Mouse (Mus musculus): ENCODE data around the gene Rex1bd. TPM values are rescaled to one million over a fixed set of nuclear protein-coding genes. Genes with fewer than 3 reads are reported as not detected.
"Not testable (repeated sequence)": the region's sequence is repeated elsewhere in the genome, so short reads cannot be mapped to it uniquely, and the experiment has no call there.

Gene Rex1bd
- polyA plus RNA-seq, 1 experiment from 2014 or later = 126 TPM

DNA sequence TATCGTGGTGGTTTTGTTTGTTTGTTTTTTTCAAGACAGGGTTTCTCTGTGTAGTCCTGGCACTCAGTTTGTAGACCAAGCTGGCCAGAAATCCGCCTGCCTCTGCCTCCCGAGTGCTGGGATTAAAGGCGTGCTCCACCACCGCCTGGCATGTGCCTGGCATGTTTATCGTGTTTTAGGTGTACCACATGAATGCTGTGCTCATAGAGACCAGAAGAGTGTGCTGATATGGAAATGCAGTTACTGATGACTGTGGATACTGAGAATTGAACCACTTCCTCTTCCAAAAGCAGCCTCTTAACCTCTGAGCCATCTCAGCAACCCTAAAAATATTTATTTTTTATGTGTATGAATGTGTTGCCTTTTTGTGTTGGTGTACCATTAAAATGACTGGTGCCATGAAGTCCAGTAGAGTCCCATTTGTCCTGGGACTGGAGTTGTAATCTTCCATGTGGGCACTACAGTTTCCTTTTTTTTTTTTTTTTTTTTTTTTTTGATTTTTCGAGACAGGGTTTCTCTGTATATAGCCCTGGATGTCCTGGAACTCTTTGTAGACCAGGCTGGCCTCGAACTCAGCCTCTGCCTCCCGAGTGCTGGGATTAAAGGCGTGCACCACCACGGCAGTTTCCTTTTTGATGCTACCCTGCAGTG lies 5.8 kb upstream of the Rex1bd start:
- Histone ChIP-seq H3K9ac (replicated peaks; ENCODE audit: low read length) (no peak overlapping the region), H3K9me3 (replicated peaks; ENCODE audit: control insufficient read depth, low read length) (no peaks in the 10 kb centered on the region), H3K4me1 (ENCODE audit: control insufficient read depth, insufficient read depth, low read length) (peaks cover 8% of the 10 kb centered on the region), H3K27ac (replicated peaks; ENCODE audit: low read depth, low read length) (no peak overlapping the region), H3K4me3 (ENCODE audit: low read depth, low read length) (no peak overlapping the region), H3K4me2 (ENCODE audit: low read depth, low read length) (no peak overlapping the region), H3K36me3 (replicated peaks; ENCODE audit: control insufficient read depth, insufficient read depth, low read depth, low read length) (peaks cover 8% of the 10 kb centered on the region), H3K27me3 (ENCODE audit: control insufficient read depth, insufficient read depth, low read length) (no peaks in the 10 kb centered on the region)
- DNase-seq (ENCODE audit: low spot score) (no peak), ATAC-seq (replicated peaks; ENCODE audit: insufficient number of reproducible peaks, low FRiP score, low TSS enrichment, low read depth) (no peak)
- WGBS = 94% methylated on average over 11 of the region's 11 CpGs

DNA sequence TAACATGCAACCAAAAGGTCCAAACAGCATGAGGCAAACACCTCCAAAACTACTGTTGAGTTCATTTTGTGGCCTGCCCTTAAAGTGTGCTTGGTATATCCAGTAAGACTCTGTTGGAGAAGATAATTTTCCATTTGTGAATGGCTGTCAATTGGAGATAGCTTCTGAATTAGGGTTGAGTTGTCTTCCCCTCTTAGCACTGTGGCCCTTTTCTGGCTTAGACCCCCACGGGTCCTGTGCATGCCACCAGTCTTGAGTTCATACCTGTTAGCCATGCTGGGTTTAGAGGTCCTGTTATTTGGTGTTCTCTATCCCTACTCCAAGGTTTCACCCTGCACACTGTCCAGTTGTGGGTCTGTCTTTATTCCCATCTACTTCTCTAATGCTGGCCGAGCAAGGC lies 5.2 kb upstream of the Rex1bd start:
- DNase-seq (ENCODE audit: low spot score) = no peak
- H3K4me3 ChIP-seq (ENCODE audit: low read depth, low read length) = no peak overlapping the region
- no peaks in the 10 kb centered on the region for H3K9me3 ChIP-seq (replicated peaks; ENCODE audit: control insufficient read depth, low read length)
- peaks cover 8% of the 10 kb centered on the region for H3K36me3 ChIP-seq (replicated peaks; ENCODE audit: control insufficient read depth, insufficient read depth, low read depth, low read length)
- no peak overlapping the region for H3K4me2 ChIP-seq (ENCODE audit: low read depth, low read length)
- H3K27me3 ChIP-seq (ENCODE audit: control insufficient read depth, insufficient read depth, low read length) = no peaks in the 10 kb centered on the region
- no peak overlapping the region for H3K27ac ChIP-seq (replicated peaks; ENCODE audit: low read depth, low read length)
- peaks cover 8% of the 10 kb centered on the region for H3K4me1 ChIP-seq (ENCODE audit: control insufficient read depth, insufficient read depth, low read length)
- no peak for ATAC-seq (replicated peaks; ENCODE audit: insufficient number of reproducible peaks, low FRiP score, low TSS enrichment, low read depth)
- 97% methylated on average over 2 of the region's 2 CpGs for WGBS
- no peak overlapping the region for H3K9ac ChIP-seq (replicated peaks; ENCODE audit: low read length)

DNA sequence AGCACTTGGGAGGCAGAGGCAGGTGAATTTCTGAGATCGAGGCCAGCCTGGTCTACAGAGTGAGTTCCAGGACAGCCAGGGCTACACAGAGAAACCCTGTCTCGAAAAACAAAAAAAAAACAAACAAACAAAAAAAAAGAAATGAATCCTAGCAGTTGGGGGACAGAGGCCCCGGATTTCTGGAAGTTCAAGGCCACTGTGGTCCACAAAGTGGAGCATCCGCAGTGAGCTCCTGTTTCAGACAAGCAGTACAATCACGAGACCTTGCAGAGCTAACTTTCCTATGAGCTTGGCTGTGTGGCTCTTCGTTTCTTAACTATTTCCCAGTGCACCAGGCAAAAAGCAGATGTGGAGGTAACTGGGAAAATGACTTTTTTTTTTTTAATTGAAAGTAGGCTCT lies 4.6 kb upstream of the Rex1bd start:
- H3K9me3 ChIP-seq (replicated peaks; ENCODE audit: control insufficient read depth, low read length); H3K27me3 ChIP-seq (ENCODE audit: control insufficient read depth, insufficient read depth, low read length); ATAC-seq (replicated peaks; ENCODE audit: insufficient number of reproducible peaks, low FRiP score, low TSS enrichment, low read depth); H3K36me3 ChIP-seq (replicated peaks; ENCODE audit: control insufficient read depth, insufficient read depth, low read depth, low read length); H3K4me1 ChIP-seq (ENCODE audit: control insufficient read depth, insufficient read depth, low read length); H3K27ac ChIP-seq (replicated peaks; ENCODE audit: low read depth, low read length); DNase-seq (ENCODE audit: low spot score): not testable (repeated sequence)
- 84% methylated on average over 6 of the region's 6 CpGs for WGBS
- Histone ChIP-seq H3K4me2 (ENCODE audit: low read depth, low read length) (peak overlapping the region; percentile 32), H3K9ac (replicated peaks; ENCODE audit: low read length) (peak overlapping the region; percentile 99; the same call in 1 of the 2 replicates), H3K4me3 (ENCODE audit: low read depth, low read length) (peak overlapping the region; percentile 99)

DNA sequence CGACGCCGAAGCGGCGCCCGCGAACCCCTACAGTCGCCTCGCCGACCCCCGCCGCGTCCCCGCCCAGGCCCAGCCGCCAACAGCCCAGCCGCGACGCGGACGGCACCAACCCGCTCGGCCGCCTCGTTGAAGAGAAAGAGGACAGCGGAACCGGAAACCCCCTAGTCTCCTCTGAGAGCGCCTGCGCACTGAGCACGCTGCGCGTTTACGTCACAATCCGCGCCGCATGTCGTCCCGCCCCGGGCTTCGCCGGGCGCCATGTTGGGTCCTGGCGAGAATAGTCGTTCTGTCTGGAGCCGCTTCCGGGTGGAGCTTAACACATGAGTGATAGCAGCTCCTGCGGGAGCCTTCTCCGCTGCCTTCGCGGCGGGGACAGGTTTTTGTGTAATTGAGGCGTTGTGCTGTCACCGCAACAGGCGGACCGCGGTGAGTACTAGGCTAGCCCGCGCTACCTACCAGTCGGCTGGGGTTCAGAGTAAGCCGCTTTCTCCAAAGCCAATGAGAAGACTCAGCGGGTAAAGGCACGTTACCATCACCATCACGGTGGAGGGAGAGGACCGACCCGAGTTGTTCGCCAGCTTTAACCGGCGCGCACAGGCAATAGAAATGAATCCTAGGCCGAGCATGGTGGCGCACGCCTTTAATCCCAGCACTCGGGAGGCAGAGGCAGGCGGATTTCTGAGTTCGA lies 3.8 kb upstream of the Rex1bd start, which contains the start of gene Uba52:
Gene Uba52 (minus strand): TSS at position 574 of the 688 bp plus-strand sequence.
- H3K9me3 ChIP-seq (replicated peaks; ENCODE audit: control insufficient read depth, low read length) = no peaks in the 10 kb centered on the region
- peaks cover 8% of the 10 kb centered on the region for H3K36me3 ChIP-seq (replicated peaks; ENCODE audit: control insufficient read depth, insufficient read depth, low read depth, low read length)
- ATAC-seq (replicated peaks; ENCODE audit: insufficient number of reproducible peaks, low FRiP score, low TSS enrichment, low read depth) (peak; percentile 67), DNase-seq (ENCODE audit: low spot score) (peak; percentile 100)
- H3K27ac ChIP-seq (replicated peaks; ENCODE audit: low read depth, low read length) = peak within 1 kb of the TSS; percentile 90
- H3K9ac ChIP-seq (replicated peaks; ENCODE audit: low read length) = peak within 1 kb of the TSS; percentile 99
- under 1% methylated on average over 72 of the region's 74 CpGs for WGBS
- H3K27me3 ChIP-seq (ENCODE audit: control insufficient read depth, insufficient read depth, low read length) = no peaks in the 10 kb centered on the region
- peak within 1 kb of the TSS; percentile 97 for H3K4me2 ChIP-seq (ENCODE audit: low read depth, low read length)
- peak within 1 kb of the TSS; percentile 99 for H3K4me3 ChIP-seq (ENCODE audit: low read depth, low read length)
- H3K4me1 ChIP-seq (ENCODE audit: control insufficient read depth, insufficient read depth, low read length) = peaks cover 11% of the 10 kb centered on the region

DNA sequence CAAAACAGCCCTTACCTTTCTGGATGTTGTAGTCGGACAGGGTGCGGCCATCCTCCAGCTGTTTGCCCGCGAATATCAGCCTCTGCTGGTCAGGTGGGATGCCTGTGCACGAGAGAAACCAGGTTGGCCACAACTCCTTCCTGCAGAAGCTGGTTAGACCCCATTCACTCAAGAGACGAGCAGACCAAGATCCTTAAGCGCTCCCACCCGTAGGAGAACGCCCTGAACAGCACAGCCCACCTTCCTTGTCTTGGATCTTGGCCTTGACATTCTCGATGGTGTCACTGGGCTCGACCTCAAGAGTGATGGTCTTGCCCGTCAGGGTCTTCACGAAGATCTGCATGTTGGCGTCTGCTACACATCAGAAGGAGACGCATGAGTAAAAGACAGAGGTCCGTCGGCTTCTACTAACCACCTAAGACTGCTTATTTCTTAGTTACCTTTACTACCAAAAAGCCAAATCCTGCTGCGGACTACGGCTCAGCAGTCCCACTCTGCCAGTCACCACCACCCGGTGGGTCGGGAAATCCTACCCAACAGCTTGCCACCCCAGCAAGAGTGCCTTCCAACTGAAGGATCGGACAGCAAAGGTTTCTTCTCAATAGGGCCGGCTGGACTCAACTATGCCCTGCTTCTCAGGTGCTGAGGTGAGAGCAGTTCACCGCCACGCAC lies 2.9 kb upstream of the Rex1bd start:
- Histone ChIP-seq H3K4me1 (ENCODE audit: control insufficient read depth, insufficient read depth, low read length) (peaks cover 11% of the 10 kb centered on the region), H3K36me3 (replicated peaks; ENCODE audit: control insufficient read depth, insufficient read depth, low read depth, low read length) (peaks cover 8% of the 10 kb centered on the region), H3K9me3 (replicated peaks; ENCODE audit: control insufficient read depth, low read length) (no peaks in the 10 kb centered on the region), H3K4me2 (ENCODE audit: low read depth, low read length) (peak overlapping the region; percentile 97), H3K4me3 (ENCODE audit: low read depth, low read length) (peak overlapping the region; percentile 99), H3K27me3 (ENCODE audit: control insufficient read depth, insufficient read depth, low read length) (no peaks in the 10 kb centered on the region), H3K9ac (replicated peaks; ENCODE audit: low read length) (peak overlapping the region; percentile 99), H3K27ac (replicated peaks; ENCODE audit: low read depth, low read length) (peak overlapping the region; percentile 90; the same call in 1 of the 2 replicates)
- ATAC-seq (replicated peaks; ENCODE audit: insufficient number of reproducible peaks, low FRiP score, low TSS enrichment, low read depth) (no peak), DNase-seq (ENCODE audit: low spot score) (no peak)
- 11% methylated on average over 25 of the region's 25 CpGs for WGBS

DNA sequence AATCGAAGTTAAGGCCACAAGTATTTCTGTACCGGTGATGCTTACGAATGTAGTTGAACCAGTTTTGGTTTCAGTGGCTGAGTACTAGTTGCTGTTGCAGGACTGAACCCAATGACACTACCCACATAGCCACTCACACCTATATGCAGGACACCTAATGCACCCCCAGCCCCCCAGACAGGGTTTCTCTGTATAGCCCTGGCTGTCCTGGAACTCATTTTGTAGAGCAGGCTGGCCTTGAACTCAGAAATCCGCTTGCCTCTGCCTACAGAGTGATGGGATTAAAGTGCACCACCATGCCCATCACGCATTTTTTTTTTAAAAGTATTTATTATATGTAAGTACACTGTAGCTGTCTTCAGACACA lies 458 bp upstream of the Rex1bd start:
- Histone ChIP-seq H3K27ac (replicated peaks; ENCODE audit: low read depth, low read length) (peak overlapping the region; percentile 28; the same call in 1 of the 2 replicates), H3K4me2 (ENCODE audit: low read depth, low read length) (peak overlapping the region; percentile 19), H3K9me3 (replicated peaks; ENCODE audit: control insufficient read depth, low read length) (no peaks in the 10 kb centered on the region), H3K36me3 (replicated peaks; ENCODE audit: control insufficient read depth, insufficient read depth, low read depth, low read length) (peaks cover 6% of the 10 kb centered on the region), H3K27me3 (ENCODE audit: control insufficient read depth, insufficient read depth, low read length) (peaks cover 10% of the 10 kb centered on the region), H3K4me1 (ENCODE audit: control insufficient read depth, insufficient read depth, low read length) (peaks cover 21% of the 10 kb centered on the region), H3K4me3 (ENCODE audit: low read depth, low read length) (no peak overlapping the region), H3K9ac (replicated peaks; ENCODE audit: low read length) (no peak overlapping the region; the same call in 1 of the 2 replicates)
- ATAC-seq (replicated peaks; ENCODE audit: insufficient number of reproducible peaks, low FRiP score, low TSS enrichment, low read depth) = no peak
- WGBS = 49% methylated on average over 5 of the region's 5 CpGs
- no peak for DNase-seq (ENCODE audit: low spot score)

DNA sequence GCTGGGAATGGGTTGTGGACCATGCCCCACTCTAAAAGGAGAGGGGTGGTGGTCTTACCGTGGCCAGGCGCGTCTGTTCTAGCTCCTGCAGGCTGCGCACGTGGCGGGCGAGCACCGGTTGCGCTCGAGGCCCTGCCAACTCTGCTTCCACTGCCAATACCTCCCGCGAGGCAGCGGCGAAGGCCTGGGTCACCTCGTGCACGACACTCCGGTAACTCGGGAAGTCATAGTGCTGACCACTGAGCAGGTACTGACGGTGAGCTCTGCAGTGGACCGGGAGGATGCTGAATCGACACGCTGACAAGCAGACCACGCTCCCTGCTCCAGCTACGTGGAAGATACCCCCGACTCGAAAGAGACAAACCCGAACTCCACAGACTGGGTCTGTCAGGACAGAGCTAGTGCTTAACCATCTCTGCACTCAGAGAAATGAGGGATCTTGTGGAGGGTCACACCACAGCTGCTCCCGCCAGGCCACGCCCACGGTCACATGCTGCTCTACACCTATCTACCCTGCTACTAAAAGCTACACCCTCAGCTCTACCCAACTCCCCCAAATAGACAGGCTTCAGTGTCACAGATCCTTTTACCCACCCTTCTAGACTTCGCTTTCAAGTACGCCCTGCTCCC lies 739 bp downstream of the Rex1bd start:
- WGBS = 40% methylated on average over 32 of the region's 32 CpGs
- Histone ChIP-seq H3K9me3 (replicated peaks; ENCODE audit: control insufficient read depth, low read length) (no peaks in the 10 kb centered on the region), H3K27ac (replicated peaks; ENCODE audit: low read depth, low read length) (peak overlapping the region; percentile 62), H3K4me1 (ENCODE audit: control insufficient read depth, insufficient read depth, low read length) (peaks cover 27% of the 10 kb centered on the region), H3K27me3 (ENCODE audit: control insufficient read depth, insufficient read depth, low read length) (peaks cover 22% of the 10 kb centered on the region), H3K4me3 (ENCODE audit: low read depth, low read length) (peak overlapping the region; percentile 70), H3K36me3 (replicated peaks; ENCODE audit: control insufficient read depth, insufficient read depth, low read depth, low read length) (peaks cover 6% of the 10 kb centered on the region), H3K9ac (replicated peaks; ENCODE audit: low read length) (peak overlapping the region; percentile 92), H3K4me2 (ENCODE audit: low read depth, low read length) (peak overlapping the region; percentile 82)
- ATAC-seq (replicated peaks; ENCODE audit: insufficient number of reproducible peaks, low FRiP score, low TSS enrichment, low read depth) (peak; percentile 14), DNase-seq (ENCODE audit: low spot score) (no peak)

Data from embryonic facial prominence, embryonic 11.5 days (tissue).